Mouse (Mus musculus) MEL (cell line): Measurements from ENCODE around the gene Npy2r. TPM values are rescaled to one million over a fixed set of nuclear protein-coding genes. Genes with fewer than 3 reads are reported as not detected.

Experiments used
- DNase-seq: peaks from one replicate; pipeline ENCODE4 v3.0.0; 2011; ENCODE audit warnings: low read depth, low spot score
- H3K27ac ChIP-seq: 2 replicates; pipeline ENCODE4 v1.5.1; 2012; ENCODE audit warnings: low read depth, mild to moderate bottlenecking, control low read depth, low read length, moderate library complexity; ENCODE audit not compliant: control insufficient read depth
- H3K27me3 ChIP-seq, 2 experiments: fragments of 150-350 bp in 1 of 2; sonication (generic) in 1 of 2; 2 replicates each; pipeline ENCODE4 v1.6.1; 2012; ENCODE audit warnings: low read length in 2 of 2, mild to moderate bottlenecking in 2 of 2, improper control_type of control experiment in 1 of 2, moderate library complexity in 1 of 2; ENCODE audit not compliant: insufficient read depth in 2 of 2, control insufficient read depth in 1 of 2
- H3K36me3 ChIP-seq, 2 experiments: 2 replicates each; pipeline ENCODE4 v1.6.1; 2012 to 2014; ENCODE audit warnings: low read length in 2 of 2, improper control_type of control experiment in 1 of 2, inconsistent platforms in 1 of 2, mild to moderate bottlenecking in 1 of 2; ENCODE audit not compliant: insufficient read depth in 2 of 2, control insufficient read depth in 1 of 2
- H3K4me1 ChIP-seq, 2 experiments: fragments of 150-350 bp in 1 of 2; sonication (generic) in 1 of 2; 2 replicates each; pipeline ENCODE4 v1.6.1; 2012; ENCODE audit warnings: low read length in 2 of 2, improper control_type of control experiment in 1 of 2, mild to moderate bottlenecking in 1 of 2; ENCODE audit not compliant: insufficient read depth in 2 of 2, control insufficient read depth in 1 of 2
- H3K4me3 ChIP-seq, 2 experiments: fragments of 150-350 bp in 1 of 2; sonication (generic) in 1 of 2; 2 replicates each; pipeline ENCODE4 v1.5.1; 2012; ENCODE audit warnings: low read depth in 2 of 2, low read length in 2 of 2, mild to moderate bottlenecking in 2 of 2, moderate library complexity in 2 of 2, control low read depth in 1 of 2, improper control_type of control experiment in 1 of 2; ENCODE audit not compliant: control insufficient read depth in 1 of 2, insufficient read depth in 1 of 2
- H3K79me2 ChIP-seq: 2 replicates; pipeline ENCODE4 v1.6.1; 2012; ENCODE audit warnings: mild to moderate bottlenecking, low read length, moderate library complexity; ENCODE audit not compliant: control insufficient read depth, poor library complexity, insufficient read depth
- H3K9ac ChIP-seq: 2 replicates; pipeline ENCODE4 v1.6.1; 2012; ENCODE audit warnings: low read depth, mild to moderate bottlenecking, control low read depth, low read length, moderate library complexity; ENCODE audit not compliant: control insufficient read depth, poor library complexity, severe bottlenecking
- H3K9me3 ChIP-seq: fragments of 150-350 bp; sonication (generic); replicated peaks from 2 replicates; pipeline ENCODE4 v1.6.1; 2012; ENCODE audit warnings: mild to moderate bottlenecking, low read length, improper control_type of control experiment, moderate library complexity; ENCODE audit not compliant: insufficient read depth
- BHLHE40 ChIP-seq: IDR thresholded peaks from 2 replicates; pipeline ENCODE4 v1.6.1; 2012; ENCODE audit warnings: low read depth, mild to moderate bottlenecking, inconsistent platforms, low read length, improper control_type of control experiment, borderline replicate concordance
- ELF1 ChIP-seq: IDR thresholded peaks from 2 replicates; pipeline ENCODE4 v1.6.1; 2014; ENCODE audit warnings: low read depth, mild to moderate bottlenecking, inconsistent platforms, low read length, improper control_type of control experiment, moderate library complexity
- EP300 ChIP-seq, 2 experiments: IDR thresholded peaks; 2 replicates each; pipeline ENCODE4 v1.6.1; 2011; ENCODE audit warnings: improper control_type of control experiment in 2 of 2, low read length in 2 of 2, low read depth in 1 of 2, mild to moderate bottlenecking in 1 of 2
- ETS1 ChIP-seq: IDR thresholded peaks from 2 replicates; pipeline ENCODE4 v1.6.1; 2012; ENCODE audit warnings: low read depth, mild to moderate bottlenecking, inconsistent platforms, low read length, improper control_type of control experiment, moderate library complexity
- HCFC1 ChIP-seq: IDR thresholded peaks from 2 replicates; pipeline ENCODE4 v1.6.1; 2012; ENCODE audit warnings: low read depth, mild to moderate bottlenecking, inconsistent platforms, low read length, improper control_type of control experiment, moderate library complexity
- JUND ChIP-seq: IDR thresholded peaks from 2 replicates; pipeline ENCODE4 v1.6.1; 2011; ENCODE audit warnings: low read depth, mild to moderate bottlenecking, improper control_type of control experiment, low read length
- MAFK ChIP-seq: IDR thresholded peaks from 2 replicates; pipeline ENCODE4 v1.6.1; 2011; ENCODE audit warnings: low read depth, mild to moderate bottlenecking, low read length, improper control_type of control experiment, borderline replicate concordance
- MAZ ChIP-seq: IDR thresholded peaks from 2 replicates; pipeline ENCODE4 v1.6.1; 2012; ENCODE audit warnings: low read depth, mild to moderate bottlenecking, inconsistent platforms, low read length, improper control_type of control experiment
- MEF2A ChIP-seq: IDR thresholded peaks from 2 replicates; pipeline ENCODE4 v1.6.1; 2014; ENCODE audit warnings: low read depth, mild to moderate bottlenecking, inconsistent platforms, low read length, improper control_type of control experiment; ENCODE audit not compliant: poor library complexity, insufficient replicate concordance, severe bottlenecking; ENCODE audit errors: extremely low read depth
- MXI1 ChIP-seq: IDR thresholded peaks from 2 replicates; pipeline ENCODE4 v1.6.1; 2011; ENCODE audit warnings: mild to moderate bottlenecking, low read depth, low read length, improper control_type of control experiment
- MYB ChIP-seq: IDR thresholded peaks from 2 replicates; pipeline ENCODE4 v1.6.1; 2011; ENCODE audit warnings: mild to moderate bottlenecking, low read depth, low read length, improper control_type of control experiment
- MYC ChIP-seq: IDR thresholded peaks from 2 replicates; pipeline ENCODE4 v1.6.1; 2011; ENCODE audit warnings: low read depth, mild to moderate bottlenecking, low read length, improper control_type of control experiment, moderate library complexity
- NRF1 ChIP-seq: IDR thresholded peaks from 2 replicates; pipeline ENCODE4 v1.6.1; 2014; ENCODE audit warnings: low read depth, mild to moderate bottlenecking, inconsistent platforms, low read length, improper control_type of control experiment, moderate library complexity; ENCODE audit not compliant: poor library complexity, insufficient read depth, severe bottlenecking
- POLR2A ChIP-seq, 2 experiments: IDR thresholded peaks; 2 replicates each; pipeline ENCODE4 v1.6.1; 2011 to 2012; ENCODE audit warnings: low read length in 2 of 2, mild to moderate bottlenecking in 2 of 2, control low read depth in 1 of 2, improper control_type of control experiment in 1 of 2, low read depth in 1 of 2, moderate library complexity in 1 of 2; ENCODE audit not compliant: control insufficient read depth in 1 of 2, insufficient read depth in 1 of 2, poor library complexity in 1 of 2
- POLR2AphosphoS2 ChIP-seq: IDR thresholded peaks from 2 replicates; pipeline ENCODE4 v1.6.1; 2011; ENCODE audit warnings: low read length, improper control_type of control experiment
- POLR2AphosphoS5 ChIP-seq: IDR thresholded peaks from 2 replicates; pipeline ENCODE4 v1.6.1; 2012; ENCODE audit warnings: low read depth, borderline replicate concordance, mild to moderate bottlenecking, inconsistent platforms, low read length, moderate library complexity, mixed read lengths
- RAD21 ChIP-seq: IDR thresholded peaks from 2 replicates; pipeline ENCODE4 v1.6.1; 2011; ENCODE audit warnings: mild to moderate bottlenecking, low read depth, low read length, improper control_type of control experiment
- SIN3A ChIP-seq: IDR thresholded peaks from 2 replicates; pipeline ENCODE4 v1.6.1; 2012; ENCODE audit warnings: low read length, improper control_type of control experiment, inconsistent platforms
- SMC3 ChIP-seq: IDR thresholded peaks from 2 replicates; pipeline ENCODE4 v1.6.1; 2011; ENCODE audit warnings: low read depth, low read length, improper control_type of control experiment
- TBP ChIP-seq: IDR thresholded peaks from 2 replicates; pipeline ENCODE4 v1.8.0; 2011; ENCODE audit warnings: low read depth, low read length, improper control_type of control experiment
- TCF12 ChIP-seq: IDR thresholded peaks from 2 replicates; pipeline ENCODE4 v1.6.1; 2014; ENCODE audit warnings: low read depth, mild to moderate bottlenecking, inconsistent platforms, low read length, improper control_type of control experiment, moderate library complexity
- UBTF ChIP-seq: IDR thresholded peaks from 2 replicates; pipeline ENCODE4 v1.6.1; 2012; ENCODE audit warnings: low read depth, mild to moderate bottlenecking, inconsistent platforms, low read length, improper control_type of control experiment, moderate library complexity, borderline replicate concordance; ENCODE audit not compliant: insufficient read depth
- USF1 ChIP-seq: IDR thresholded peaks from 2 replicates; pipeline ENCODE4 v1.6.1; 2014; ENCODE audit warnings: low read depth, mild to moderate bottlenecking, inconsistent platforms, low read length, improper control_type of control experiment, moderate library complexity
- USF2 ChIP-seq, 2 experiments: IDR thresholded peaks; 2 replicates each; pipeline ENCODE4 v1.6.1; 2011 to 2012; ENCODE audit warnings: improper control_type of control experiment in 2 of 2, low read length in 2 of 2, borderline replicate concordance in 1 of 2, inconsistent platforms in 1 of 2, low read depth in 1 of 2, mild to moderate bottlenecking in 1 of 2; ENCODE audit not compliant: insufficient read depth in 1 of 2
- ZKSCAN1 ChIP-seq: IDR thresholded peaks from 2 replicates; pipeline ENCODE4 v1.6.1; 2012; ENCODE audit warnings: low read depth, mild to moderate bottlenecking, inconsistent platforms, low read length, improper control_type of control experiment, moderate library complexity
- ZMIZ1 ChIP-seq: IDR thresholded peaks from 2 replicates; pipeline ENCODE4 v1.6.1; 2012; ENCODE audit warnings: low read depth, mild to moderate bottlenecking, inconsistent platforms, low read length, improper control_type of control experiment, moderate library complexity
- polyA plus RNA-seq, 2 experiments: library from polyadenylated mRNA; stranded (reverse) in 1 of 2; unstranded in 1 of 2; fragments of >175 nt in 1 of 2; fragments of >200 nt in 1 of 2; gene quantifications; 2 replicates each; pipeline versions ENCODE4 v1.2.1 to v1.2.4; 2012; ENCODE audit warnings: low replicate concordance in 2 of 2, low read depth in 1 of 2; ENCODE audit not compliant: insufficient read length in 2 of 2, insufficient read depth in 1 of 2, missing spikeins in 1 of 2
- total RNA-seq: library from RNA; depleted of rRNA; stranded (reverse); fragments of 300-350 nt; gene quantifications from 2 replicates; pipeline ENCODE4 v1.2.3, GENCODE M21; 2012

The Npy2r gene
- total and polyA plus RNA-seq, 3 experiments, result not detected

DNA sequence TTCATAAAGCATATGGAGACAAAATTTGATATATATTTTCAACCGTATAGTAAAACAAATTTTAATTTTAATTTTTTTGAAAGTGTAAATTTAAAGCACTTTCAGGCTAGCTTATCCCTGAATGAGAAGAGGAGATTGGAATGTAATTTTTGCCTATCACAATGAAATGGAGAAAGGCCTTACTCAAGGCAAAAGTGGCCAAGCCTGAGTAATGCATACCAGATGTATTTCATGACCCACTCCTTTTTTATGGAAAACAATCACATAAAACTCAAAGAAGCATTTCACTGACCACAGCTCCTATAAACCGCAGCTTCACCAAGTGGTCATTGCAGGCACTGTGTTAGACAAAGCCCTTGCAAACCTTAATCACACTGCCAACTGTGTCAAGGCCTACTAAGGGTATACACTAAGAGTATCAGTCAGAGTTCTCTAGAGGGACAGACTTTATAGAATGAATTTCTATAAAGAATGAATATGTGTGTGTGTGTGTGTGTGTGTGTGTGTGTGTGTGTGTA, 8.5 kb upstream of the Npy2r start:
- no peak for TF ChIP-seq ZKSCAN1
- no peak for TF ChIP-seq TCF12
- TF ChIP-seq ZMIZ1, result no peak
- TF ChIP-seq ETS1, result no peak
- no peak for TF ChIP-seq NRF1
- TF ChIP-seq USF2 (IDR thresholded peaks at IDR 0.05; ENCODE audit: borderline replicate concordance in 1 of 2, insufficient read depth in 1 of 2, low read depth in 1 of 2, low read length in 2 of 2), result no peak
- no peak for TF ChIP-seq USF1
- TF ChIP-seq SMC3, result no peak
- TF ChIP-seq MAFK, result no peak
- TF ChIP-seq ELF1, result no peak
- no peak for TF ChIP-seq SIN3A
- TF ChIP-seq MAZ, result no peak
- no peak for TF ChIP-seq MYC
- no peak for TF ChIP-seq POLR2A (IDR thresholded peaks at IDR 0.05; ENCODE audit: control insufficient read depth in 1 of 2, insufficient read depth in 1 of 2, low read depth in 1 of 2, low read length in 2 of 2, poor library complexity in 1 of 2)
- TF ChIP-seq POLR2AphosphoS5, result no peak
- no peak for TF ChIP-seq RAD21
- TF ChIP-seq UBTF, result no peak
- TF ChIP-seq EP300 (IDR thresholded peaks at IDR 0.05; ENCODE audit: low read depth in 1 of 2, low read length in 2 of 2), result no peak
- TF ChIP-seq JUND, result no peak
- no peak for DNase-seq
- Histone ChIP-seq H3K79me2 (no peaks in the 10 kb centered on the region), H3K9ac (no peak overlapping the region), H3K4me1 (no peaks in the 10 kb centered on the region), H3K4me3 (no peak overlapping the region), H3K9me3 (no peaks in the 10 kb centered on the region), H3K27ac (no peak overlapping the region), H3K27me3 (no peaks in the 10 kb centered on the region), H3K36me3 (no peaks in the 10 kb centered on the region)

DNA sequence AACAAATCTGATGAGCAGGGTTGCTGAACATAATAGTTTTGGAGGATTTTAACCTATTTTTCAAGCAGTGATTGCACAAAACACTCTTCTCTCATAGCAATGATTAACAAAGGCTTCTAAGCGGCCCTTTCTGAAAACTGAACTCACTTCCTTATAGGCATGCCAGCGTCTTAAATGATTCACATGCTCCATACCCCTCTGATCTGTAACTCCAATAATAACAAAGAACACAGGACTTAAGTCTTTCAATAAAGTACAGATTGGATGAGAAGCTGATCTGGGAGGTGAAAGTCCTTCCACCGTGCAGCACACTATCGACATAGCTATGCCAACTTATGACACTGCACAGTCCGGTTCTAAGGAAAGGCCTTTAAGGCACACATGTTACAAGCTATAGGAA, 2.0 kb upstream of the Npy2r start:
- Histone ChIP-seq H3K9me3 (no peaks in the 10 kb centered on the region), H3K79me2 (no peaks in the 10 kb centered on the region), H3K4me3 (no peak overlapping the region), H3K36me3 (no peaks in the 10 kb centered on the region), H3K9ac (no peak overlapping the region), H3K4me1 (no peaks in the 10 kb centered on the region), H3K27ac (no peak overlapping the region), H3K27me3 (no peaks in the 10 kb centered on the region)
- DNase-seq, result no peak
- no peak for TF ChIP-seq ZKSCAN1
- TF ChIP-seq SIN3A, result no peak
- TF ChIP-seq POLR2AphosphoS2, result no peak
- no peak for TF ChIP-seq TBP
- TF ChIP-seq USF2 (IDR thresholded peaks at IDR 0.05; ENCODE audit: borderline replicate concordance in 1 of 2, insufficient read depth in 1 of 2, low read depth in 1 of 2, low read length in 2 of 2), result no peak
- TF ChIP-seq MXI1, result no peak
- TF ChIP-seq BHLHE40, result no peak
- TF ChIP-seq HCFC1, result no peak
- no peak for TF ChIP-seq MEF2A
- TF ChIP-seq MYB, result no peak
